Comparison of ENCODE assay signal across 23 mouse cellular contexts in the genomic region with DNA sequence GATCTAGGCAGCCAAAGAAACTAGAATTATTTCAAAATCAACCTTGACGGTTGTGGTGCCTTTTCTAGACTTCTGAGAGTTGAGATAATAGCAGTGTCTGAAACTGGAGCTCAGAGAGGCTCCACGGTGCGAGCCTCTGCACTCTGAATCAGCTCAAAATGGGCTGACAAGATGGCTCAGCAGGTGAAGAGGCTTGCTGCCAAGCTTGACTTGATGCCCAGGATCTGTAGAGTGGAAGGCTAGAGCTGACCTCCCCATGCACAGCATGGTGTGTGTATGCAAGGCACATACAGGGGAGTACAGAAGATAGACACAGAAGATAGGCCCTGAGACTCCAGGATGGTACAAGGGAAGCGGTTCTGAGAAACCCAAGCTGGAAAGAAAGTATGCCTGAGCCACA.
"Had no signal": no experiment of that assay in that cellular context is flagged by ENCODE, and none has a peak within 500 bp of the region (broad histone marks: within the 10 kb centered on the region; RNA-seq: fewer than 3 reads in every experiment).

No protein-coding gene starts in this region.

- H3K27ac ChIP-seq: embryonic facial prominence, embryonic 10.5 days; embryonic facial prominence, embryonic 12.5 days; embryonic facial prominence, embryonic 13.5 days; embryonic facial prominence, embryonic 15.5 days; forebrain, embryonic 10.5 days; forebrain, embryonic 12.5 days; forebrain, embryonic 13.5 days; forebrain, embryonic 15.5 days; gastrocnemius, adult 2 months; heart, adult 2 months; heart, embryonic 10.5 days had no signal

- H3K27me3 ChIP-seq: embryonic facial prominence, embryonic 12.5 days; embryonic facial prominence, embryonic 13.5 days; embryonic facial prominence, embryonic 15.5 days; forebrain, embryonic 12.5 days; forebrain, embryonic 13.5 days; forebrain, embryonic 15.5 days; heart, embryonic 12.5 days had no signal

- DNase-seq: cerebellum, adult 8-10 months; cerebellum, adult 9-10 months; cerebellum, adult 9-11 months; embryo, embryonic 11 days; forebrain, postnatal 0 days; gastrocnemius, adult 2 months; gastrocnemius, postnatal 10 days; gastrocnemius, postnatal 14 days; gastrocnemius, postnatal 25 days; gastrocnemius, postnatal 36 days; heart, adult 18-20 months; heart, adult 2 months had no signal

- H3K4me1 ChIP-seq: embryonic facial prominence, embryonic 10.5 days; embryonic facial prominence, embryonic 12.5 days; embryonic facial prominence, embryonic 13.5 days; embryonic facial prominence, embryonic 15.5 days; forebrain, embryonic 12.5 days; forebrain, embryonic 13.5 days; forebrain, embryonic 15.5 days; heart, embryonic 10.5 days; heart, embryonic 12.5 days had no signal

- H3K4me3 ChIP-seq: embryonic facial prominence, embryonic 10.5 days; embryonic facial prominence, embryonic 12.5 days; embryonic facial prominence, embryonic 13.5 days; embryonic facial prominence, embryonic 15.5 days; erythroblast, embryonic 14.5 days; forebrain, embryonic 10.5 days; forebrain, embryonic 12.5 days; forebrain, embryonic 13.5 days; forebrain, embryonic 15.5 days; gastrocnemius, adult 2 months; heart, adult 2 months; heart, embryonic 10.5 days; heart, embryonic 12.5 days had no signal
